Mouse (Mus musculus) brain, embryonic 14.5 days (tissue): ENCODE measurements at regions not wholly inside any gene's neighbourhood (a gene's known extent, or its start where the extent isn't known, plus 50 kb on each side); places are given as distances from the start of the nearest gene placed in this dataset.

Experiments used
- CTCF ChIP-seq: fragments of 200-500 bp; IDR thresholded peaks from 2 replicates; pipeline ENCODE4 v1.5.1; 2012; ENCODE audit warnings: inconsistent platforms, mild to moderate bottlenecking, moderate library complexity, borderline replicate concordance; ENCODE audit not compliant: insufficient read depth, insufficient read length; ENCODE audit errors: extremely low read depth
- POLR2A ChIP-seq: fragments of 200-500 bp; IDR thresholded peaks from 2 replicates; pipeline ENCODE4 v1.6.1; 2012; ENCODE audit warnings: mild to moderate bottlenecking, inconsistent platforms, borderline replicate concordance; ENCODE audit not compliant: poor library complexity, insufficient read depth, insufficient read length, severe bottlenecking; ENCODE audit errors: extremely low read depth

GRCm38 (mm10) chr1:75652987-75653573, 107.0 kb downstream of the Slc4a3 start:
- TF ChIP-seq CTCF (no peak), POLR2A (no peak)
